Mouse (Mus musculus) cerebellum, postnatal 10 days (tissue): ENCODE data around the gene Sgta.

Experiments used
- DNase-seq, 2 experiments: peaks; one replicate each; pipeline ENCODE4 v3.0.0; 2021; ENCODE audit warnings: mixed read lengths in 2 of 2

Sgta gene

DNA sequence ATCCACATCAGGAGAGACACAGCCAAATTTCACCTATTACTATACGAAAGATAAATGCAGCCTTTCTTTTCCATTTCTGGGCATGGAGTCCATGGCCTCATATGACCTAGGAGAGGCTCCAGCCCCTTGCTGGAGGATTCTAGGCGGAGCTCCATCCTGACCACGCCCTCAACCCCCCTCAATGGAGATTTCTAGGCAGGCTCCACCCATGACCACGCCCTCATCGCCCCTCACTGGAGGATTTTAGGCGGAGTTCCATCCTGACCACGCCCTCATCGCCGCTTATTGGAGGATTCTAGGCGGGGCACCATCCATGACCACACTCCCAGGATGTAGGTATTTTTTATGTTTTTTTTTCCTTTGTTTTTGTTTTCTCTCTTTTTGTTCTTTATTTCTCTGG is 41.7 kb downstream of the Sgta start:
- peak; percentile 75 to 84 for DNase-seq

GRCm38 (mm10) chr10:81016645-81017044 is 43.3 kb downstream of the Sgta start:
- DNase-seq, result peak; percentile 87 to 89

DNA sequence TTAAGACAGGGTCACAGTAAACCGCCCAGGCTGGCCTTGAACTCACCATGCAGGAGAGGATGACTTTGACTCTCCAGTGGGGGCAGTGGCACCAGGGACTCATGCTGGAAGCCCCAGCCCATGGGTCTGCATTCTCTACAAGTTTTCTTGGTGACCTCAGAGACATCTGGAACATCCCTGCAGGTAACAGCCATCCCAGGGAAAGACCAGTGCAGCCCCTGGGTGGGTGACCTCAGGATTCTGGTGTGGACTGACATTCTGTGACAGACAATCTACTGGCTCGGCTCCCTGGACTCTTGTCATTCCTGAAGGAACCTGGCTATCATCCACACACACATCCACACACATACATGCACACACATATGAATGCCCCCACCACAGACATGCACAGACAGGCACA is 44.3 kb downstream of the Sgta start:
- no peak for DNase-seq

GRCm38 (mm10) chr10:81014393-81015384 is 45.3 kb downstream of the Sgta start, which contains the start of gene Gng7:
Gng7 (minus strand) TSS chr10:81014945.
- DNase-seq, result peak; percentile 99

- peak in 1 of 2 experiments; percentile 50 for DNase-seq
These were observed 49.1 kb downstream of the Sgta start for GRCm38 (mm10) chr10:81010851-81011250.

DNA sequence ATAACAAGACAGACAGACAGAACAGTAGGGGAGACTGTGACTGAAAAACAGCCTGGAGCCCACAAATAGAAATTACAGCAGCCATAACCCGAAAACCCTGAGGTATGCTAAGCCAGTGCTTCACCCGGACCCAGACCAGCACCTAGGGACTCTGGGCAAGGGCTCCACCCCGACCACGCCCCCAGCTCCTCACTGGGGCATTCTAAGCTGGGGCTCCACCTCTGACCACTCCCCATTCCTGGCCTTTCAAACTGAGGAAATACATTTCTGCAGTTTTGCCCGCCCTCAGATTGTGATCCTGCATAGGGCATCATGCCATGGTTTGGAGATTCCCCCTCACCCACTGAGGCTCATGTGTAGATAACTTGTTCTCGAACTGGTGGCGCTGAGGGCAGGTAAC is 52.7 kb downstream of the Sgta start:
- no peak for DNase-seq

GRCm38 (mm10) chr10:81006005-81006677 is 53.8 kb downstream of the Sgta start:
- DNase-seq, result no peak

GRCm38 (mm10) chr10:81001161-81001560 is 58.8 kb downstream of the Sgta start:
- DNase-seq, result no peak

- peak in 1 of 2 experiments; percentile 31 for DNase-seq
These were observed 59.6 kb downstream of the Sgta start for GRCm38 (mm10) chr10:81000197-81001062.

DNA sequence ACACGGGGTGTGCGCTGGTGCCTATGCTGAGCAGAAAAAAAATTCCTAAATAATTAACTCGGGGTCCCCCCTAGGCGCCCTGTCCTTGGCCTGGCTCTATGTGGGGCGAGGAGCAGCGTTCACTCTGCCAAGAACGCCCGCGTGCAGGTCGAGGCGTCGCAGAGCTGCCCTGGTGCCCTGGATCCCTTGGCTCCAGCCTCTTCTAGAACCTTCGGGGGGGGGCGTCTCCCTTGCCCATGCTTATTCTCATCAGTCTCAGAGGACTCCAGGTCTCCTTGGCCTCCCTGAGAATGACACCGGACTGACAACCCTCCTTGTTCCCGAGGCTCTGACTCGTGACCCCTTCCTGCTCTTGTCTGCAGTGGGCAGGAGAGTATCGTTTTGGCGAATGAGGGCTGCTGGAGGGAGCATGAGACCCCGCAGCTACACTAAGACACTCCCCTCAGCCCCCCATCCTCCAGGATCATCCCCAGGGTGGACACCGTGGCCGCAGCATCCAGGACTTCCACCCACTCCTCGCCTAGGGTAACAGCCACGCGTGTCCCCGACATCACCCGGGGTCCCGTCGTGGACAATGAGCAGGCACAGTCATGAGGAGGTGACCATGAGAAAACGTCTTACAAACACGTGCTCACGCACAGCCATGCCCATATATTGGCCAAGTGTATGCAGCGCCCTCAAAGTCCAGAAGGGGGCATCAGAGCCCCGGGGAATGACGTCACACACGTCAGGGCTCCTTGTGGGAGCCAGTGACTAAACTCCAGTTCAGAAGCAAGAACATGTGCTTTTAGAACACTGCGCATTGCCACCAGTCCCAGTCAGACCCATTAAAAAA is 60.4 kb downstream of the Sgta start:
- peak; percentile 91 to 94 for DNase-seq

DNA sequence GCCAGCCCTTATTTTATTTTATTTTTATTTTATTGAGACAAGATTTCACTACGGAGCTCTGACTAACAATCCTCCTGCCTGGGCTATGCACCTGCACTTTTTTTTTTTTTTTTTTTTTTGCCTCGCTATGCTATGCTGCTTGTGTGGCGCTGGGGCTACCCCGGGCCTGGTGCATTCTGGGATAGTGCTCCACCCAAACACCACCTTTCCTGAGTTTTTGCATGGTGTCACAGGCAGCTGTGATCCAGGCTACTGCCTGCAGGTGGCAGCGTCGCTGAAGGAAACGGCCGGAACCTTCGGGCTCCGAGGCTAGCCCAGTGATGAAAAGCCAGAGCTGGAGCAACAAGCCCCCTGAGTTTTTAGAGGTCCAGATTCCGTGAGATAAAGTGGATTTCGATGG is 61.2 kb downstream of the Sgta start:
- peak; percentile 77 to 80 for DNase-seq

DNA sequence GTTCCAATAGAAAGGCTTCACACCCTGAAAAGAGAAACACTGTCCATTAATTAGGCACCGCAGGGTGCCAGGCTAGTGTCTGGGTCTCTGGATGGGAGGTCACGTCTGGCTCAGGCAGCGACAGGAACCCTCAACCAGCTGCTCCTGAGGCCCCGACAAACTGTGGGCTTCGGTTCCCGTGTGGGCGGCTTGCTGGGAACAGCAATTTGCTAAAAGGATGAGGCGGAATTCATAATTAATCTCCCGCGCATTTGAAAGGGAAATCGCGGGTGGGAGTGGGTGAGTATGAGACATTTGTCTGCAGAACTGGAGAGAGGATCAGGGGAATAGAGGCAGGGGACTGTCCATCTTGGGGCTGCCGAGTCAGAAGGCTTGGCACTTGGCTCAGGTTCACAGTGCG is 62.0 kb downstream of the Sgta start:
- DNase-seq, result no peak

DNA sequence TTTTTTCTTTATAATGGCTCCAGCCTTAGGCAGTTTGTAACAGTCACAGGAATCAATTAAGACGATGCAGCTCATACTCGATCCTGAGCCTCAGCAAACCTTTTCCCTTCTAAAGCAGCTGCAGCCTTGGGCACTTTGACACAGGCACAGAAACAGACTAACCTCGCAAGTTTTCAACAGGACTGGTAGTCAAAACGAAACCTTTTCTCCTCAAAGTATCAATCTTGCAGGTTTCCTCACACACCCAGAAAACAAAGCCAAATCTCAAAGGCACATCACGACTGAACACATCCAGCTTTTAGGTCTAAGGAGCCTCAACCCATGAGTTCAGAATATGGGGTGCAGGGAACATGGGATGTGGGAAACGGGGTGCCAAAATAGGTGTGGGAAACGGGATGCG is 62.6 kb downstream of the Sgta start:
- DNase-seq, result no peak

DNA sequence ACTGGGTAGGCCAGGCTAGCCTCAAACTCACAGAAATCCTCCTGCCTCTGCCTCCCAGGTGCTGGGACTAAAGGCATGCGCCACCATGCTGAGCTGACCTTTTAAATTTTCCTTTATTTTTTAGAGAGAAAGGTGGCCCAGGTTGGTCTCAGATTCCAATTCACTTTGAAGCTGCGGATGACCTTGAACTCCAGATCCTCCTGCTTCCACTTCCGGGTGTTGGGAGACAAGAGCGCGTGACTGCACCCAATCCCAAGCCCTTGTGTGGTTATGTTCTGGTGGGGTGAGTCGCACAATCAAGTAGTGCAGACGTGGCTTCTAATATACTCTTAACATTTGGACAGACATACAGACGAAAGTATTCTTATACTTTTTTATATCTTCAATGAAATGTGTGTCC is 63.5 kb downstream of the Sgta start:
- DNase-seq, result no peak

- peak; percentile 92 to 97 for DNase-seq
These were observed 64.8 kb downstream of the Sgta start for GRCm38 (mm10) chr10:80995091-80995632.

GRCm38 (mm10) chr10:80994621-80995020 is 65.4 kb downstream of the Sgta start:
- DNase-seq, result no peak
